8 mouse cellular contexts compared by ENCODE assay signal in the genomic region with DNA sequence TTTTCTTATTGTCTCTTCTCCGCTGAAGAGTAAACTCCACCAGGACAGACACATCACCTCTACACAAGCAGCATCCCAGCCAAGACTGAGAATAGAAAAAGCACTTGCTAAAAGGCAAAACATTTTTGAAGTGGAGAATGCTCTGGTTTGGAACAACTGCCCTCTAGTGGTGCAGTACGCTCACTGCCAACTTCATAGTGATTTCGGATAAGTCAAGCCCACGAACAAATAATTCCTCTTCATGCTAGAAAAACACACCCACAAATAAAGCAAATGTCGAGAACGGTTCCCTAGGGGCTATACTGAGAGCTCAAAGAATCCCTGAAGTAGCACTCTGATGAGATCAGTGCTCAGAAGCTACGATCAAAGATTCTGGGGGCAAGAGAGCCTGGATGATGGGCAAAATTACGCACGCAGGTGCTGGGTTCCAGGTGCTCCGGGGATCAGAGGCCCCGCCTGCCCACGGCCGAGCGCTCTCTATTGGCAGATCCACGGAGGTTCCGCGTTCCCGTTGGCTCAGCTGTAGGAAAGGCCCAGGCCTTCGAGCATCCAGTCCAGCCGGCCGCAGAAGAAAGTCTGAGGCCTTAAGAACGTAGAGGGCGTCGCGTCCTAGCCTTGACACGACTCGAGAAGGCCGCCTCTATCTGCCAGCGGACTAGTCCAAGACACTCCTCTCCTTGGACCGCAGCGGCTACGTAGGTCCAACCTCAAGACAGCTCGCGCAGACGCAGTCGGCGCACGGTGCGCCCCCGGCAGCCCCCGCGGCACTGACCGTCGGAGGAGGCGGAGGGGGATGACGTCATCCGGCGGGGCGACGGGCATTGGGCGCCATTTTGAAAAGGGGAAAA. TPM values are rescaled to one million over a fixed set of nuclear protein-coding genes. Genes with fewer than 3 reads are reported as not detected.
A peak's percentile ranks its signal among the peaks of the same experiment; 100 is the strongest.
DNase-seq lines count a peak whose midpoint lies in the region; ATAC-seq and TF ChIP-seq lines count a peak whose summit lies in the region.

A gene (plus strand): TSS at position 536 of the 848 bp plus-strand sequence.
A gene (minus strand): TSS at position 730 of the 848 bp plus-strand sequence.

- H3K36me3 ChIP-seq in C2C12 (ENCODE audit: control insufficient read depth, insufficient read depth) (peaks cover 5% of the 10 kb centered on the region), myocyte (ENCODE audit: control insufficient read depth, insufficient read depth) (peaks cover 5% of the 10 kb centered on the region)
- peaks cover 28% of the 10 kb centered on the region for H3K36me3 ChIP-seq in erythroblast, embryonic 14.5 days (ENCODE audit: control insufficient read depth)
- no peaks in the 10 kb centered on the region for H3K36me3 ChIP-seq in heart, embryonic 11.5 days (ENCODE audit: control insufficient read depth, insufficient read depth, low read length)
- H3K36me3 ChIP-seq in kidney, embryonic 16.5 days (ENCODE audit: insufficient read depth, low read length), result 0 out of 2 replicates have a peak, but pooled peaks cover 3% of the 10 kb centered on the region
- H3K36me3 ChIP-seq in liver, adult 2 months (ENCODE audit: control insufficient read depth, insufficient read depth, low read length), result no peaks in the 10 kb centered on the region
- H3K36me3 ChIP-seq in splenic B cell, adult 2 months (ENCODE audit: control insufficient read depth, insufficient read depth, low read length, poor library complexity, severe bottlenecking), result peaks cover 3% of the 10 kb centered on the region

- under 1% methylated on average over 50 of the region's 51 CpGs for WGBS in heart, embryonic 11.5 days (ENCODE audit: insufficient replicate concordance)
- under 1% methylated on average over 51 of the region's 51 CpGs for WGBS in kidney, embryonic 16.5 days
- WGBS in liver, adult 2 months, result under 1% methylated on average over 51 of the region's 51 CpGs

- H3K4me2 ChIP-seq in heart, embryonic 11.5 days, result peak within 1 kb of the TSS; percentile 95
- peak within 1 kb of the TSS; percentile 93 for H3K4me2 ChIP-seq in kidney, embryonic 16.5 days (replicated peaks; ENCODE audit: low read depth, low read length)
- H3K4me2 ChIP-seq in myocyte (ENCODE audit: low read depth), result peak within 1 kb of the TSS; percentile 98

- ATAC-seq in heart, embryonic 11.5 days (replicated peaks; ENCODE audit: insufficient number of reproducible peaks, low FRiP score, low TSS enrichment), result peak; percentile 93
- ATAC-seq in kidney, embryonic 16.5 days (ENCODE audit: low FRiP score, low TSS enrichment), result peak; percentile 96

- H3K4me3 ChIP-seq in C2C12 (ENCODE audit: insufficient read depth, poor library complexity, severe bottlenecking), result peak within 1 kb of the TSS; percentile 63
- peak within 1 kb of the TSS; percentile 89 for H3K4me3 ChIP-seq in erythroblast, embryonic 14.5 days (replicated peaks)
- H3K4me3 ChIP-seq in heart, embryonic 11.5 days (ENCODE audit: low read depth, low read length), result peak within 1 kb of the TSS; percentile 99
- peak within 1 kb of the TSS; percentile 84 for H3K4me3 ChIP-seq in kidney, embryonic 16.5 days (ENCODE audit: low read length)
- peak within 1 kb of the TSS; percentile 77 for H3K4me3 ChIP-seq in liver, adult 2 months (ENCODE audit: insufficient read depth, low read depth, low read length)
- peak within 1 kb of the TSS; percentile 65 for H3K4me3 ChIP-seq in myocyte

- peak within 1 kb of the TSS; percentile 95 for H3K27ac ChIP-seq in heart, embryonic 11.5 days (ENCODE audit: low read depth, low read length)
- H3K27ac ChIP-seq in kidney, embryonic 16.5 days (ENCODE audit: low read length), result peak within 1 kb of the TSS; percentile 97
- H3K27ac ChIP-seq in liver, adult 2 months (replicated peaks; ENCODE audit: insufficient read depth, low read depth, low read length), result peak within 1 kb of the TSS; percentile 89

- H3K79me2 ChIP-seq in C2C12 (ENCODE audit: control insufficient read depth, insufficient read depth) (peaks cover 43% of the 10 kb centered on the region), myocyte (ENCODE audit: control insufficient read depth, insufficient read depth) (peaks cover 45% of the 10 kb centered on the region)
- H3K79me2 ChIP-seq in liver, adult 2 months (ENCODE audit: control insufficient read depth, insufficient read depth, low read length), result peaks cover 21% of the 10 kb centered on the region

- peak; percentile 99 for DNase-seq in brain, embryonic 14.5 days (ENCODE audit: low read depth)
- DNase-seq in liver, adult 2 months (ENCODE audit: extremely low read depth, low read depth, low spot score), result peak; percentile 83
- DNase-seq in splenic B cell, adult 2 months (ENCODE audit: low read depth, low spot score), result peak; percentile 98

- H3K27me3 ChIP-seq in C2C12 (ENCODE audit: control insufficient read depth, insufficient read depth, insufficient read length) (no peaks in the 10 kb centered on the region), myocyte (ENCODE audit: control insufficient read depth, insufficient read depth, insufficient read length) (no peaks in the 10 kb centered on the region)
- H3K27me3 ChIP-seq in erythroblast, embryonic 14.5 days (ENCODE audit: control insufficient read depth), result no peaks in the 10 kb centered on the region
- no peaks in the 10 kb centered on the region for H3K27me3 ChIP-seq in heart, embryonic 11.5 days (ENCODE audit: control insufficient read depth, insufficient read depth, low read length)
- H3K27me3 ChIP-seq in kidney, embryonic 16.5 days (ENCODE audit: insufficient read depth, low read length), result no peaks in the 10 kb centered on the region
- H3K27me3 ChIP-seq in liver, adult 2 months (ENCODE audit: control insufficient read depth, insufficient read depth, low read length), result no peaks in the 10 kb centered on the region
- H3K27me3 ChIP-seq in splenic B cell, adult 2 months (ENCODE audit: control insufficient read depth, insufficient read depth, low read length, poor library complexity, severe bottlenecking), result no peaks in the 10 kb centered on the region

- TF ChIP-seq CTCF in C2C12 (IDR thresholded peaks at IDR 0.05; ENCODE audit: control insufficient read depth, insufficient read depth, insufficient read length), result peak; percentile 9
- TF ChIP-seq CTCF in brain, embryonic 14.5 days (IDR thresholded peaks at IDR 0.05; ENCODE audit: borderline replicate concordance, extremely low read depth, insufficient read depth, insufficient read length), result peak; percentile 83
- TF ChIP-seq CTCF in liver, adult 2 months (IDR thresholded peaks at IDR 0.05; ENCODE audit: low read depth, low read length), result peak; percentile 59

- peaks cover 43% of the 10 kb centered on the region for H3K4me1 ChIP-seq in erythroblast, embryonic 14.5 days (ENCODE audit: control insufficient read depth)
- peaks cover 24% of the 10 kb centered on the region for H3K4me1 ChIP-seq in heart, embryonic 11.5 days (ENCODE audit: control insufficient read depth, insufficient read depth, low read length)
- peaks cover 27% of the 10 kb centered on the region for H3K4me1 ChIP-seq in kidney, embryonic 16.5 days (ENCODE audit: insufficient read depth, low read length)
- H3K4me1 ChIP-seq in liver, adult 2 months (ENCODE audit: control insufficient read depth, insufficient read depth, low read length), result peaks cover 23% of the 10 kb centered on the region

- H3K9me3 ChIP-seq in erythroblast, embryonic 14.5 days (ENCODE audit: control insufficient read depth, low read length), result no peaks in the 10 kb centered on the region
- H3K9me3 ChIP-seq in heart, embryonic 11.5 days (replicated peaks; ENCODE audit: control insufficient read depth, low read length), result no peaks in the 10 kb centered on the region
- no peaks in the 10 kb centered on the region for H3K9me3 ChIP-seq in kidney, embryonic 16.5 days (ENCODE audit: low read length)

- H3K79me3 ChIP-seq in C2C12 (ENCODE audit: low read depth), result peaks cover 38% of the 10 kb centered on the region

- peak within 1 kb of the TSS; percentile 96 for H3K9ac ChIP-seq in heart, embryonic 11.5 days (ENCODE audit: low read depth, low read length)
- peak within 1 kb of the TSS; percentile 91 for H3K9ac ChIP-seq in kidney, embryonic 16.5 days (replicated peaks; ENCODE audit: low read length)
- H3K9ac ChIP-seq in liver, adult 2 months (ENCODE audit: low read depth, low read length), result peak within 1 kb of the TSS; percentile 99

- TF ChIP-seq POLR2A in brain, embryonic 14.5 days (IDR thresholded peaks at IDR 0.05; ENCODE audit: borderline replicate concordance, extremely low read depth, insufficient read depth, insufficient read length, poor library complexity, severe bottlenecking), result peak; percentile 48; the same call in 1 of the 2 replicates
- peak; percentile 64; the same call in 1 of the 2 replicates for TF ChIP-seq POLR2A in liver, adult 2 months (IDR thresholded peaks at IDR 0.05; ENCODE audit: extremely low read depth, insufficient read depth, low read length)
- TF ChIP-seq POLR2A in myocyte (IDR thresholded peaks at IDR 0.05; ENCODE audit: insufficient read length, low read depth), result peak; percentile 87

- H3ac ChIP-seq in C2C12 (ENCODE audit: control insufficient read depth, insufficient read length, low read depth) (peak within 1 kb of the TSS; percentile 95), myocyte (ENCODE audit: control insufficient read depth, insufficient read length) (peak within 1 kb of the TSS; percentile 89)

TF ChIP-seq in C2C12, 6 proteins besides CTCF, POLR2A, EP300 and RAD21 (continues in another document):
- TF ChIP-seq USF1 (IDR thresholded peaks at IDR 0.05; ENCODE audit: low read depth) (no peak), CEBPB (IDR thresholded peaks at IDR 0.05; ENCODE audit: low read depth) (no peak)

TF ChIP-seq in myocyte, 11 proteins besides CTCF, POLR2A, EP300 and RAD21 (continues in another document):
- TF ChIP-seq E2F4 (IDR thresholded peaks at IDR 0.05; ENCODE audit: insufficient read depth), result peak; percentile 37
- TF ChIP-seq MYOD1 (IDR thresholded peaks at IDR 0.05; ENCODE audit: control insufficient read depth in 1 of 3, insufficient read length in 2 of 3, low read depth in 2 of 3), result no peak

RNA-seq across cellular contexts. Expression of the first gene that starts in this region (rescaled TPM):
- 34.1 TPM for polyA plus RNA-seq in C2C12 (2012; fragmentation: generic; extraction: Trizol)
- 87.2 and 103 TPM in 2 replicates for polyA plus RNA-seq in brain, embryonic 14.5 days (2012; rRNA removed)
- polyA plus RNA-seq in erythroblast, embryonic 14.5 days (2012), result 1.9 and 2.0 TPM in 2 replicates
- polyA plus RNA-seq in heart, embryonic 11.5 days (2014; fragmentation: Nextera tagmentation; extraction: Ambion mirVana), result 42.8 and 43.4 TPM in 2 replicates
- polyA plus RNA-seq in kidney, embryonic 16.5 days (2015; fragmentation: Nextera tagmentation; extraction: Ambion mirVana), result 14.7 and 28.7 TPM in 2 replicates
- total RNA-seq in liver, adult 2 months (2014; rRNA removed), result 28.2 and 33.4 TPM in 2 replicates
- 11.6 and 15.0 TPM in 2 replicates for polyA plus RNA-seq in liver, adult 2 months (2012; rRNA removed)
- 23.0 TPM for polyA plus RNA-seq in myocyte (2012; fragmentation: generic; extraction: Trizol)

RNA-seq across cellular contexts. Expression of the second gene that starts in this region (rescaled TPM):
- polyA plus RNA-seq in C2C12 (2012; fragmentation: generic; extraction: Trizol) (3.2 TPM), myocyte (2012; fragmentation: generic; extraction: Trizol) (6.2 TPM)
- 60.8 and 85.5 TPM in 2 replicates for polyA plus RNA-seq in brain, embryonic 14.5 days (2012; rRNA removed)
- 0.38 and 0.76 TPM in 2 replicates for polyA plus RNA-seq in erythroblast, embryonic 14.5 days (2012)
- polyA plus RNA-seq in heart, embryonic 11.5 days (2014; fragmentation: Nextera tagmentation; extraction: Ambion mirVana), result 11.4 and 12.7 TPM in 2 replicates
- 16.9 and 18.9 TPM in 2 replicates for polyA plus RNA-seq in kidney, embryonic 16.5 days (2015; fragmentation: Nextera tagmentation; extraction: Ambion mirVana)
- total RNA-seq in liver, adult 2 months (2014; rRNA removed), result 3.6 and 5.4 TPM in 2 replicates
- 15.0 and 27.6 TPM in 2 replicates for polyA plus RNA-seq in liver, adult 2 months (2012; rRNA removed)

Comparison
In these comparisons a context has a peak if more than half of its experiments do, and no peak if none do; other contexts are left out.
1. Peak in every context shown above with its lines: DNase-seq, ATAC-seq, H3K4me3 ChIP-seq and H3K27ac ChIP-seq.
2. CTCF ChIP-seq: peak in every context shown above with its lines; median percentile 83 in brain, embryonic 14.5 days; 59 in liver, adult 2 months; 9 in C2C12.